Mouse (Mus musculus) layer of hippocampus, postnatal 14 days (tissue): ENCODE results near the gene Psenen. TPM values are rescaled to one million over a fixed set of nuclear protein-coding genes. Genes with fewer than 3 reads are reported as not detected.

Experiments used
- DNase-seq, 2 experiments: peaks; one replicate each; pipeline ENCODE4 v3.0.0; 2021 to 2022; ENCODE audit warnings: low spot score in 2 of 2, mixed read lengths in 1 of 2
- total RNA-seq, 2 experiments: library from RNA; stranded (reverse); gene quantifications; 2 replicates each; pipeline ENCODE4 v1.2.3; 2021

Psenen gene
- total RNA-seq, 2 experiments from 2014 or later = 77.0 to 84.1 TPM

- peak; percentile 85 to 91 for DNase-seq
These were observed 26.2 kb upstream of the Psenen start for GRCm38 (mm10) chr7:30589435-30590301.

DNA sequence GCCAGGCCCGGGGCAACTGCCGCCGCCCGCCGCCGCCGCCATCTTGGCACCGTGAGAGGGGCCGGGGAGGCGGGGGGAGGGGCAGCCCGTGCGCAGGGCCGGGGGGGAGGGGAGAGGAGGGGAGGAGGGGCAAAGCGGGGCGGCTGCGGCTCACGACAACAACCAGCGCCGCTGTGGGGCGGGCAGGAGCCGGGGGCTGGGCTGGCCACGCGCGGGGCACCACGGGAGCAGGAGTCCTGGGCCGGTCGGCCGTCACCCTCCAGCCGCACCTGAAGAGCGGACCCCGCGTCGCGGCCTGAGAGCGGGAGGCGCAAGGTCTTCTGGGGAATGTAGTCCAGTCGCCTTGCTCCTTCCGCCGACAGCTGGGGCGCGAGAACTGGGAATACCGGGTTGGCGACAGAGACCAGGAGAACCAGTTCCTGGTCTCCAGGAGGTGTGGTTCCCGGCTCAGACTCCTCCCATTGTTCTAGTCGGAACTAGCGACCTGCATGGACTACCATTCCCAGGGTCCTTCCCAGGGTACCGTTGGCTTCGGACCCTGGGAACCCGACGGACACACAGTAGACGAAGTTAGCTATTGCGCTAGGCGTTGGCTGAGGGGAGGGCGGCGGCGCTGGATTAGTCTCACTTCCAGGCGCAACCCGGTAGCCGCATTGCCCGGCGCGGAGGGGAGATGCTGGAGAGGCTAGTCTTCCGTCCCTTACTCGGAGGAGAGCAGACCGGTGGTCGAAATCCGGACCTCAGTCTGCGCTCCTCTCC, 25.4 kb upstream of the Psenen start, which contains the start of gene Kmt2b:
Kmt2b (minus strand) TSS at position 51 of the 759 bp plus-strand sequence.
- peak; percentile 95 to 97 for DNase-seq

- peak; percentile 37 to 70 for DNase-seq
These were observed 24.6 kb upstream of the Psenen start for GRCm38 (mm10) chr7:30587842-30588667.

- no peak for DNase-seq
These were observed 23.1 kb upstream of the Psenen start for GRCm38 (mm10) chr7:30586455-30587020.

DNA sequence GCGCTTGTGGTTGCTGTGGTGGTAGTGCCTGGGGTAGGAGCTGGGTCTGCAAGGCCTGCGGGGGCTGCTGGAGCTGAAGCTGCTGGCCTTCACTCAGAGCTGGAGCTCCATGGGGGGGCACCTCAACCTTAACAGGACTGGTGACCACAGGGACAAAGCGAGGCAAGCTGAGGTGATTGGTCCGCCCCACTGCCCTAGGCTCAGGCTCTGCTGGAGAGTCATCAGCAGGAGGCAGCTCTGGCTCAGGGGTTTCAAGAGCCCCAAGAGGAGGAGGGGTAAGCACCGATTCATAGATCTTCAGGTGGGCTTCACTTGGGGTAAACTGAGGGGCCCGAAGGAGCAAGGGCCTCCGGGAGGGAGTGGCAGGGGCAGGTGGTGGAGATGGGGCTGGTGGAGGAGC, 21.7 kb upstream of the Psenen start:
- no peak for DNase-seq

- no peak for DNase-seq
These were observed 20.9 kb upstream of the Psenen start for GRCm38 (mm10) chr7:30584339-30584738.

- no peak for DNase-seq
These were observed 18.1 kb upstream of the Psenen start for GRCm38 (mm10) chr7:30581547-30581946.

GRCm38 (mm10) chr7:30579950-30580349, 16.5 kb upstream of the Psenen start:
- no peak for DNase-seq

GRCm38 (mm10) chr7:30572969-30573368, 9.5 kb upstream of the Psenen start:
- DNase-seq = no peak

GRCm38 (mm10) chr7:30572389-30572788, 9.0 kb upstream of the Psenen start:
- no peak for DNase-seq

DNA sequence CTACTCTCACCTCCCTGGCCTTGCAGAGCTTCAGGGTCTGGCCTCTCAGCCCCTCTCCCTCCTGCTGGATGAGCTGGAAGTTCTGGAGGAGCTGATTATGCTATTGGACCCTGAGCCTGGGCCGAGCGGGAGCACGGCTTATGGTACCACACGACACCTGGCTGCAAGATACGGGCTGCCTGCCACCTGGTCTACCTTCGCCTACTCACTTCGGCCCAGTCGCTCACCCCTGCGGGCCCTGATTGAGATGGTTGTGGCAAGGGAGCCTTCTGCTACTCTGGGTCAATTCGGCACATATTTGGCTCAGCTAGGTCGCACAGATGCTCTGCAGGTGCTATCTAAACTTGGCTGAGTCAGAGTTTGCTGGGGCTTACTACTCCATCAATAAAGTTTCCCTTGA, 4.1 kb upstream of the Psenen start:
- no peak for DNase-seq

GRCm38 (mm10) chr7:30566033-30566432, 2.6 kb upstream of the Psenen start:
- DNase-seq = no peak

DNA sequence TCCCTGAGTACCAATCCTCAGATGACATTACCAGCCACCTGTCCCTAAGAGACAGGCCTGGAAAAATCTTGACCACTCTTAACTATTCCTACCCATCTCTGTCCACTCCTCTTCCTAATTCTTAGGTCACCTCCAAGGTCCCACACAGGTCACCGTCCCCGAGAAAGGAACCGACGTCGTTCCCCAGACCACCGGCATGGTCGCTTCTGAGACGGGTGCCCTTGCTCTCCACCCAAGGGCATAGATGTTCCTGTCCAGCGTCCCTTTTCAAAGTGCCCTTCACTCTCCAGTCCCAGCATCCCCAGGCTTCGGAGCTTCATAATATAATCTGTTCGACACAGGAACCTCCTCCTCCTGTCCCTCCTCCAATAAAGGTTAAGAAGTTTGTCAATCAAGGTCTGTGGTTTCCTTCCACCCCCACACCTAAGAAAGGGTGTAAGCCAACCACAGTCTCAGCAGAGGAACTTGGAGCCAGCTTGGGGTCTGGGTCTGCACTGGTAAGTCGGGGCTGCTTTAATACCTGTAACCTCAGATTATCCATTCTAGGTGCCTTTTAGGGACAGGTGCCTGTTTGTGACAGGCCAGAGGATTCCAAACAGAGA, 1.6 kb upstream of the Psenen start, which contains the start of gene Igflr1:
Igflr1 (plus strand) TSS at position 458 of the 602 bp plus-strand sequence.
- DNase-seq = no peak

DNA sequence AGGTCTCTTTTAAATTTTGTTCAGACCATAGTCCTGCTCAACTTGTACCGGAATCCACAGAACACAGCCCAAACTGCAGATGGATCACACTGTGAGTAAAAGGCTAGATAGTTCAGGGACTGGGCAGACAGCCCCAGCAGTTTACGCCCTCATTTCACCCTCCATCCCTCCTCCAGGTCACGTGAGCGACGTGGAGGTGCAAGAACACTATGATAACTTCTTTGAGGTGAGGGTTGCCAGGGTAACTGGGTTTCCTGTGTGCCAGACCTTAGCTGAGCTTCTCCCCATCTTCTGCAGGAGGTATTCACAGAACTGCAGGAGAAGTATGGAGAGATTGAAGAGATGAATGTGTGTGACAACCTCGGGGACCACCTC, 466 bp upstream of the Psenen start:
- DNase-seq = no peak

DNA sequence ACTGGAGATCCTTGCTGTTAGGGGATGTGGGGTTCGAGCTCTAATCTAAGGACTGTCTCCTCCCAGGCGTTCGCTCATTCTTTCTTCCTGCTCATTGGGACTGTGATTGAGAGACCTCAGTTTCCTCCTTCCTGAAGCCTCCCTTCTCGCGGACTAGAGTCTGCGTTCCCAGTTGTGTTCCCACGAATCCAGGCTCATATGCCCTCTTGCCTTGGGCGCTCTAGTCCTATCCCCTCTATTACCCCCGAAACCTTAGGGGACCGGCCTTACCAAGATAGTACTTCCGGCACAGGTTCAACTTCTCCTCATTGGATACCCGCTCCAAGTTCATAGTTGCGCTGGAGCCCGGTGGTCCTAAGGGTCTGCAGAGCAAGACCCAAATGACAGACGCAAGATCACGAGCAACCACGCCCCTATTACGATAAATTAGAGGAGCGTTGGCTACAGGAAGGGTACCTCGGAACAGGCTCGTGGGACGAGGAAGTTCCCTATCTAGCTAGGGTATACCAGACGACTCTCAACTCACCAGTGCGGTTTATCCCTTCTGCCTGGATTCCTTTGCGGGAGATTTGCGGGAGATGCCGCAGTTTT, 806 bp downstream of the Psenen start:
- DNase-seq = no peak

DNA sequence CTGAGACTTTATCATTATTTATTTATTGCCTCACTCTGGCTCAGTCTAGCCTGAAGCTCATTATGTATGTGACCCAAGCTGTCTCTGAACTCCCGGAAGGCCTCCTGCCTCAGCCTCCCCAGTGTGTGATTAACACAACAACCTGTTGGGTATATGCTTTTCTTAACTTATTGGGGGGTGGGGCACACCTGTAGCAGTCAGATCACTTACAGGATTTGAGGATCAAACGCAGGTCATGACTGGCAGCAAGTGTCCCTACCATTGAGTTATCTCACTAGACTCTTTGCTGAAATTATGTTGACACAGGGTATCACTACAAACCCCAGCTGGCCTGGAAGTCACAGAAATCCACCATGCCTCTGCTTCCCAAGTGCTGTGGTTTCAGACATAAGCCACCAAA, 3.1 kb downstream of the Psenen start:
- no peak for DNase-seq

DNA sequence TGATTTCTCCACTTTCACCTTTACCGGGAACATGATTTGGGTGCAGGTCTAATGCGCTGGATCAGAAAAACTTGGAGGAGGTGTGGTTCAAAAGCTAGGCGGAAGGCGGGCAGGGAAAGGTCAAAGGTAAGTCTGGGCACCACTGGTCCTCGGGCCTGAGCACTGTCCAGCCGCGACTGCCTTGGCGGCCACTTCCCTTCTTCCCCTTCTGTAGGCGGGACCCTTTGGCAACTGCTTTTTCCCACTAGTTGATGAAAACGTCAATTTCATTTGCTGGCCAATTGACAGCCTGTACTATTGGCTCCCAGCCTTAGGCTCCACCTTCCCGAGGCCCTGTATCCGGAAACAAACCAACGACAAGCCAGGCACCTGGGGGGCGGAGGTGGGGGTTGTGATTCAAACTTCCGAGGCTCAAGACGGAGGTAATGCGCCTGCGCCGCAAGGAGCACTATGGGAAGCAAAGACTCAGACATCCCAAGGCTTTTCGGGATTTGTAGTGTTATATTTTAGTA, 3.9 kb downstream of the Psenen start, which contains the start of gene Lin37:
Lin37 (minus strand) TSS at position 396 of the 512 bp plus-strand sequence.
- peak; percentile 95 to 99 for DNase-seq

- DNase-seq = no peak
These were observed 4.6 kb downstream of the Psenen start for GRCm38 (mm10) chr7:30558656-30559442.
